Mouse (Mus musculus): Measurements from ENCODE around the gene S100a16.

DNA sequence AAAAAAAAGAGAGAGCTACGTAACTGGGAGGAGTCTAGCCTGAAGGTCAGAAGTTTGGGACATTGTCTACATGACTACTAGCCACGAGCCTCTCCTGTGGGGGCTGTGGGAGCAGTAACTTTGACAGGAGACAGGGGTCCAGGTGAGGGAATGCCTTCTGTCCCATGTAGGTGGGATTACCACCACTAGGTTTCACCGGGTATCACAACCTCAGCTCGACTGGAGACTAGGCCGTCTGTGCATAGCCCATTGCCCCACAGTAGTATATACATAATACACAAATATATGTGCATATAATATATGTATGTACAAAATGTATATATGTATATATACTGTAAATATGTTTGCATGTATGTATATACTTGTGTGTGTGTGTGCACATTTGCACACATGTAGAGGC, 44.1 kb downstream of the S100a16 start:
- TF ChIP-seq POLR2A (IDR thresholded peaks at IDR 0.05; ENCODE audit: borderline replicate concordance, control insufficient read depth, low read depth, low read length) (no peak), CTCF (IDR thresholded peaks at IDR 0.05; ENCODE audit: control insufficient read depth, insufficient read depth, low read length) (no peak)
